Mouse (Mus musculus) MEL (cell line): ENCODE data around the gene Lrrc4.

Experiments used
- POLR2AphosphoS2 ChIP-seq: IDR thresholded peaks from 2 replicates; pipeline ENCODE4 v1.6.1; 2011; ENCODE audit warnings: low read length, improper control_type of control experiment
- POLR2AphosphoS5 ChIP-seq: IDR thresholded peaks from 2 replicates; pipeline ENCODE4 v1.6.1; 2012; ENCODE audit warnings: low read depth, borderline replicate concordance, mild to moderate bottlenecking, inconsistent platforms, low read length, moderate library complexity, mixed read lengths
- RAD21 ChIP-seq: IDR thresholded peaks from 2 replicates; pipeline ENCODE4 v1.6.1; 2011; ENCODE audit warnings: mild to moderate bottlenecking, low read depth, low read length, improper control_type of control experiment
- USF1 ChIP-seq: IDR thresholded peaks from 2 replicates; pipeline ENCODE4 v1.6.1; 2014; ENCODE audit warnings: low read depth, mild to moderate bottlenecking, inconsistent platforms, low read length, improper control_type of control experiment, moderate library complexity
- ZKSCAN1 ChIP-seq: IDR thresholded peaks from 2 replicates; pipeline ENCODE4 v1.6.1; 2012; ENCODE audit warnings: low read depth, mild to moderate bottlenecking, inconsistent platforms, low read length, improper control_type of control experiment, moderate library complexity

DNA sequence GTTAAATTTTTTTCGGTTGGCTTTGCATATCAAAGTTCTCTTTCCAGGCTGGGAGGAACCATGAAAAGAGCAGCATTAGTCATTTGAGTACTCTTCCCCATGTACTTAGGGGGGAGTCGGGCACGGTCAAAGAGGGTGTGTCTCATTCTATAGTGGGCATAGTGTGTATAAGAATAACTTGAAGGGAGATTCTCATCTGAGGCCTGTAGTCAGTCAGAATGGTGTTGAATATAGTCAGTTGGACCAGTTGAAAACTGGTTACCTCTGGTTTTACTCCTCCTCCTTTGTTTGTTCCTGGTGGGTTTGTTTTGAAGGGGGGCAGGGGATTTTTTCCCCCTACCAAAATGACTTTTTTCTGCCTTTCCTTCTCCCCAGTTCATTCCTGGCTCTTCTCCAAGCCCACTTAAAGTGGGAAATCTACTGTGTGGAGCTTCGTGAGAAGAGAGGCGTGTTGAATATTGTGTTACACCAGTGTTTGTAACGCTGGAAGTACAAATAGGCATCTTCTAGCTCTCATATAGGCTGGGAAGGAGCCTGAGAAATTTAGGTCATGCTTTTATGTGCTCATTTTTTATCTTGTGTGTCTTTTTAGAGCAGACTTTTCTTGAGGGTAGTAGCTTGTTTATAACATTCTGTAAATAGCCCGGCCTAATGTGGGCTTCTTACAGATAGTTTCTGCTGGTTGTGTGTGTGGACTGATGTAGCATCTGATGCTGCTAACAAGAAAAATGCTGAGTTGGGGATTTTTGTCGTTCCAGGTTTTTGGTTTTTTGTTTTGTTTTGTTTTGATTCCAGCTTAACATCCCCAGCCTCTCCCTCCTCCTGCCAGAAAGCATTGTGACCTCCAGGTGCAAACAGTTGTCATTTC lies 125.2 kb downstream of the Lrrc4 start:
- TF ChIP-seq RAD21, result no peak
- no peak for TF ChIP-seq POLR2AphosphoS5
- no peak for TF ChIP-seq POLR2AphosphoS2
- TF ChIP-seq ZKSCAN1, result no peak
- no peak for TF ChIP-seq USF1
